Mouse (Mus musculus) layer of hippocampus, adult 8-10 months (tissue): ENCODE data around the gene Zfpl1. TPM values are rescaled to one million over a fixed set of nuclear protein-coding genes. Genes with fewer than 3 reads are reported as not detected.

Source experiments
- microRNA-seq, 2 experiments: library from miRNA; unstranded; fragments of <30 nt; microRNA quantifications; one replicate each; pipeline ENCODE4 v1.2.0; 2022
- total RNA-seq, 4 experiments: library from RNA; stranded (reverse); gene quantifications; 2 replicates each; pipeline ENCODE4 v1.2.4; 2022

Gene Zfpl1
- total RNA-seq, 4 experiments from 2014 or later = 38.8 to 44.1 (median 41.4) TPM

Small RNA genes within 50 kb of the gene (microRNA-seq; reads per million reads assigned to microRNA genes)
- 1.6 to 5.8 reads per million in 2 experiments for gene Mir6988

Other genes with a start within 250 kb of the Zfpl1 start
- gene Frmd8, start 209.7 kb downstream of the Zfpl1 start, total RNA-seq = 10 to 100 TPM; 10.4 to 20.8 (median 16.3) TPM
- gene Slc25a45, start 207.1 kb downstream of the Zfpl1 start, total RNA-seq = 1 to 10 TPM; 3.1 to 7.1 (median 4.5) TPM
- gene Tigd3, start 190.8 kb downstream of the Zfpl1 start, total RNA-seq = 1 to 10 TPM; 2.2 to 3.5 (median 2.9) TPM
- gene Dpf2, start 171.9 kb downstream of the Zfpl1 start, total RNA-seq = 100 to 1,000 TPM in 1 of 4 experiments, 10 to 100 TPM in 3; 89.6 to 135 (median 97.5) TPM
- gene Cdc42ep2, start 160.1 kb downstream of the Zfpl1 start, total RNA-seq = 1 to 10 TPM; 4.4 to 6.0 (median 5.4) TPM
- gene Pola2, start 120.8 kb downstream of the Zfpl1 start, total RNA-seq = 1 to 10 TPM; 4.4 to 8.2 (median 7.1) TPM
- gene Slc22a20, start 98.8 kb downstream of the Zfpl1 start, total RNA-seq = not detected
- 10 to 100 TPM; 23.7 to 27.7 (median 25.1) TPM for gene Capn1, start 69.1 kb downstream of the Zfpl1 start, total RNA-seq
- gene Syvn1, start 38.4 kb downstream of the Zfpl1 start, total RNA-seq = 10 to 100 TPM; 40.4 to 48.8 (median 43.7) TPM
- 10 to 100 TPM; 43.5 to 51.3 (median 46.1) TPM for gene Mrpl49, start 27.2 kb downstream of the Zfpl1 start, total RNA-seq
- gene Fau, start 27.1 kb downstream of the Zfpl1 start, total RNA-seq = 100 to 1,000 TPM; 653 to 927 (median 780) TPM
- gene Znhit2, start 23.8 kb downstream of the Zfpl1 start, total RNA-seq = 10 to 100 TPM; 27.0 to 38.4 (median 32.4) TPM
- 10 to 100 TPM; 21.7 to 30.5 (median 26.6) TPM for gene Tm7sf2, start 16.6 kb downstream of the Zfpl1 start, total RNA-seq
- gene Vps51, start 7.7 kb downstream of the Zfpl1 start, total RNA-seq = 100 to 1,000 TPM in 2 of 4 experiments, 10 to 100 TPM in 2; 90.4 to 103 (median 99.8) TPM
- not detected for gene Tmem262, start 4.9 kb downstream of the Zfpl1 start, total RNA-seq
- gene Gm28374, start 2.7 kb downstream of the Zfpl1 start, total RNA-seq = 1 to 10 TPM in 1 of 4 experiments, not detected in 3; 2.3 TPM
- gene Cdca5, start within 50 bp of the Zfpl1 start, total RNA-seq = under 1 TPM in 1 of 4 experiments, not detected in 3; 0.31 TPM
- not detected for gene AC131692.1, start 9.5 kb upstream of the Zfpl1 start, total RNA-seq
- gene Naaladl1, start 20.8 kb upstream of the Zfpl1 start, total RNA-seq = under 1 TPM in 3 of 4 experiments, not detected in 1; 0.14 to 0.25 (median 0.17) TPM
- 10 to 100 TPM; 11.0 to 13.4 (median 12.9) TPM for gene Sac3d1, start 33.7 kb upstream of the Zfpl1 start, total RNA-seq
- gene Snx15, start 43.3 kb upstream of the Zfpl1 start, total RNA-seq = 10 to 100 TPM; 38.7 to 43.0 (median 41.8) TPM
- 1 to 10 TPM in 1 of 4 experiments, under 1 TPM in 2, not detected in 1; 0.83 to 1.3 (median 0.96) TPM for gene Batf2, start 56.0 kb upstream of the Zfpl1 start, total RNA-seq
- 10 to 100 TPM; 79.8 to 93.3 (median 85.0) TPM for gene Arl2, start 56.6 kb upstream of the Zfpl1 start, total RNA-seq
- not detected for gene Majin, start 99.4 kb upstream of the Zfpl1 start, total RNA-seq
- gene Gpha2, start 141.4 kb upstream of the Zfpl1 start, total RNA-seq = not detected
- 100 to 1,000 TPM; 126 to 136 (median 128) TPM for gene Ppp2r5b, start 150.9 kb upstream of the Zfpl1 start, total RNA-seq
- 10 to 100 TPM; 34.1 to 41.8 (median 37.1) TPM for gene Atg2a, start 156.7 kb upstream of the Zfpl1 start, total RNA-seq
- gene Ehd1, start 191.8 kb upstream of the Zfpl1 start, total RNA-seq = 10 to 100 TPM; 59.1 to 76.4 (median 70.3) TPM
- gene Cdc42bpg, start 221.5 kb upstream of the Zfpl1 start, total RNA-seq = 1 to 10 TPM; 5.9 to 9.5 (median 6.5) TPM